Mouse (Mus musculus): ENCODE data around the gene Tubgcp2.

Gene Tubgcp2

GRCm38 (mm10) chr7:140045546-140045945 lies 9.1 kb upstream of the Tubgcp2 start:
- DNase-seq, result no peak

GRCm38 (mm10) chr7:140042728-140043127 lies 6.3 kb upstream of the Tubgcp2 start:
- DNase-seq, result no peak

GRCm38 (mm10) chr7:140037171-140037555 lies 694 bp upstream of the Tubgcp2 start:
- DNase-seq, result no peak

DNA sequence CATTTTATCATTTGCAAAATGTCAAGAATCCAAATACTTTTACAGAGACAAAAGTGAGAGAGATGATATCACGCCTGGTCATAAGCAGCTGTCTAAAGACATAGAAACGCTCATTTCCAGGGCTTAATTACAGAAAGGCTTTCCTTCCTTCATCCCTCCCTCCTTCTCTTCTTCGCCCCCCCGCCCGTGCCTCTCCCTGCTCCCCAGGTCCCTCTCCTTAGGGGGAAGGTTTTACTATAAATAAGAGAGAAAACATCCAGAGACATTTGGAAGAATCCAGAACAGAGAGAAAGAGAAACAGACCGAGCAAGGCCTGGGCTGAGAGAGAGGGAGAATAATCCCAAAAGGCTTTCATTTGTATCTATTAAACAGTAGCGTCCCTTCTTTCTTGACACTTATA lies 1.0 kb downstream of the Tubgcp2 start:
- DNase-seq, result no peak

DNA sequence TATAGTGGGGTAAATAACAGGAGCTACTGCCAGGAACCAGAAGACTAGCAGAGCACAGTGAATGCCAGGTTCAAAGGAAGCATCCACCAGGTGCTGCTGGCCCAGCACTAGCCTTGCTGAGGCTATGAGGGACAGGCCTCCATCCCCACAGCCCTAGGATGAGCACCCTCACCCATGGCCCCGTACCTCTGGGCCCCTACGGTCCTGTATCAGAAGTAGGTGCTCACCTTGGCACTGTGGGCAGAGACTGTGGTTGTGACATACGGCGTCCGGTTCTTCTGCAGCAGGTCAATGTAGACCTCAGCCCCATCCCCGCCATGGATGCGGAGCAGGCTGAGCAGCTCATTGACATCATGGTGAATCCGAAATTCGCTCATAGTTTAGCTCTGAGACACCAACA lies 3.1 kb downstream of the Tubgcp2 start:
- DNase-seq, result no peak

DNA sequence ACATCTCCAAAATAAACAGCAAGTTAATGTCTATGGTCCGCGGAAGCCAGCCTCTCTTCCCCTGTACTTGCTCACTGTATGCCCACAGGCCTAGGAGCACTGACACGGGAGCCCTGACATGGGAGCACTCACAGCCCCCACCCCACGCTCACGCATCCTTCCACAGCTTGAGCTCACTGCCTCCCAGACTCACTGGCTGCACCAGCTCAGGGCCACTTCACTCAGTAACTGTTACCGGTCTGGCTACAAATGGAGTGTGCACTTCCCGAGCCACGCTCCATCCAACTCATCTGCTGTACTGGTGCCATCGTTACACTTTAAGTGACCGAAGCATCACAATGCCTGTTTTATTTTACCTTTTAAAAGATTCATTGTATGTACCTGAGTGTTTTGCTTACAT lies 4.1 kb downstream of the Tubgcp2 start:
- no peak for DNase-seq

DNA sequence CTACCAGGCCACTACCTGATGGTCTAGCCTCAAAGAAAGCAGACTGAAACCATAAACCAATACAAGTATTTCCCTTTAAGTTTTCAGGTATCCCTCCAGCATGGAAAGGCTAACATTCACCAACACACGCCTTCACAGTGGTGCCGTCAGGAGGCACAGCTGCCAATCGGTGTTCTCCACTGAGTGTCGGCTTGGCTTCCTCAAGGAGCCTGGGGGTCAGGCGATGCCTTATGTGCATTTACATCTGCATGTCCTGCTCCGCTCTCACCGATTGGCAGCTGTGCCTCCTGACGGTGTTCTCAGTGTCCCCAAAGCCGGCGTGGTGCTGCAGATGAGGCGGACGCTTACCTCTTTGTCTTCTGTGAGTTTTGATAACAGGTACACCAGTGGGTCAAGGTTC lies 4.7 kb downstream of the Tubgcp2 start:
- no peak for DNase-seq

DNA sequence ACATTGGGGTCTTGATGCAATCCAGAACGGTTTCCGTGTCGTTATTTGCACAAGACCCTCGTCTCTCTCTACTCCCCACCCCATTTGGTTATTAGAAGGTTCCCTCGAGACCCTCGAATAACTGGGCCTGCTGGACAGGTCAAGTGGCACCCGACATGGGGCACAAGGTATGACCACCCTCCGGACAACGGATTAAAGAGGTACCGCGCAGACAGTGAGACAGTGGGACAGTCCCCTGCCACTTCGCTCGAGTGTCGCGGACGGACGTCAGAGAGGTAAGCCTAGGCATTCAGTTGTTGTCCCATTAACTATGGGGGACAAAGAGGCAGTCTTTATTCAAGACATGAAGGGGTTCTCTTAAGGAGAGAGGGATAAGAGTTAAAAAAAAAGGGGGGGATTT lies 25.1 kb downstream of the Tubgcp2 start:
- no peak for DNase-seq

DNA sequence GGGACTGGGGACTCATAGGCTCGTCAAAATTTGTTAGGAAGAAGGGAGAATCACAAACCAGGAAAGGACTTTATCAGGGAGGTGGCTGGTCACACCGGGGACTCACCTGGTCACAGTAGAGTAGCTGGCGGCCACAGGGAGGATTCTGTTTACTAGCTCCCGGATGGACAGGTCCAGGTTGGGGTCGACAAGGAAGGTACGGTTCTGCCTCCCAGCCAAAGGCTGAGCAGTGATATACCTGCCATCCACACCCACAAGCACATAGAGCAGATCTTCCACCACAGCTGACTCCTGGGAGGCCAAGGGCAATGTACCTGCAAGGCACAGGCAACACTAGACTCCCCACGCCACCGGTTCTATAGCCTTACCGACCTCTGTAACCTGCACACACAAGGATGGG lies 28.7 kb downstream of the Tubgcp2 start:
- no peak for DNase-seq

DNA sequence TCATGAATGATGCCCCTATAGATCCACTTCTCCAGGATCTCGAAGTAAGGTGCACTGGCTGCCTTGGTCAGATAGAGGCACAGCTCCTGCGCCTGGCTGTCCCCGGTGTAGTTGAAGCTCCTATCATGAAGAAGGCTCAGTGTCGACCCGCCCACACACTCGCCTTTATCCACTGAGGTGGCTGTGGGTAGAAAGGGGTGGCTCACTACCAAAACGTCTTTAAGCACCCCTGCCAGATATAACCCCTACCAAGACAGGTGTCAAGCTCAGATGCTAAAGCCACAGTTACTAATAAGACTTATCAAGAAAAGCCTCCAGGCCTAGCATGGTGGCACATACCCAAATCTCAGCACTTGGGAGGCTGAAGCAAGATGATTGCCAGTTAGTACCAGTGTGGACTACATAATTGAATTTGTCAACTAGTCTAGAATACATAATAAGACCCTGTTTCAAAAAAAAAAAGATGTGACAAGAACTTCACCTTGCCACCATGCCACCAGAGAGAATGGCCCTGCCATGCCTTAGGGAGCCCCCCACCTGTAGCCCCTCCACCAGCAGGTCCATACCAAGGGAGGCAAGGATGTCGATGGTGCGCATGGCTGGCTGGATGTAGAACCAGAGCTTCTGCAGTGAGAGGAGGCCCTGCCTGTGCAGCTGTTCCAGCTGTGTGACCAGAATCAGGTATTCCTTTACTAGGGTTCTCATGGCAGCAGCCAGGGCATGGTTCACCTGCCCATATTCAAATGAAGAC lies 29.4 kb downstream of the Tubgcp2 start:
- DNase-seq, result no peak

- no peak for DNase-seq
These were observed 31.8 kb downstream of the Tubgcp2 start for GRCm38 (mm10) chr7:140004666-140005065.

- DNase-seq, result no peak
These were observed 35.3 kb downstream of the Tubgcp2 start for GRCm38 (mm10) chr7:140001086-140001740.

DNA sequence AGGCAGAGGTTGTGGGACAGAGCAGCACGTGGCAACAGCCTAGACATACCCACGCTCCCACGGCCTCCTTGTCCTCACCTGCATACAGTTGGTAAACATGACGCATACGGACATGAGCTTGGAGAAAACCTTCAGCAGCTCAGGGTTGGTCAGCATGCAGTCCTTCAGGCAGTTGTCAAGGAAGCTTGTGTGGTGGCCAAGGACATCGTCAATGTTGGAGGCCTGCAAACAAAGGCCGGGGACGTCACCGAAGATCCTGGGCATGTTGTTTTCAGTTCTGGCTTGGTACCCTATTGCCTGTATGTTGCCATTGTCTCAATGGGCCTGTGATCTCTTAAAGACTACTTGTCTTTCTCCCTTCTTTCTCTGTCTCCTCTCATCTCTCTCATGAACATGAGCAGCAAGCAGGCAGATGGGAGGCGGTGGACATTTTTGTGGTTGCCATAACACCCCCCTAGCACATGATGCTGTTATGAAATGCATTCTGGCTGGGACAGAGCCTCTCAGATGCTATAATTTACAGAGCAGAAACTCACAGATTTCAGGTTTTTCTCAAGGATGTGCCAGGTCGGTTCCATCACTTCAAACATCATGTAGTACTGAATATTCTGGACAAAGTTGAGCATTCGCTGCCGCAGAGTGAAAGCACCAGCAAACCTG lies 37.6 kb downstream of the Tubgcp2 start:
- DNase-seq, result no peak

DNA sequence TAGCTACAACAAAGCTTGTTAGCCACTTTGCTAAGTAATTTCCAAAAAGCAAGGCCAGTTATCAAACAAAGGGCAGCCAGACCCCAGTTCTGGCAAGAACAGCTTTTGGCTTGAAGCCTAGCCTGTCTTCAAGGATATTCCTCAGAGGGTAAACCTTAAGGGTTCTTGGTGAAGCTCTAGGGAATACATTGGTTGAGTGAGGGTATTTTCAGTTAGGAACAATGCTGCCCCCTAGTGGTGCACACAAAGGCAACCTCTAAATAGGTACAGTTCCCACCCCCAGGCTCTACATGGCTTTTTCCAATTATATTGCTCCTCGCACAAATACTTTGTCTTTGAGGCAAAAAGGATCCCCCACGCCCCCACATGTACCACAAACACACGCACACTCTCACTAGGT lies 41.8 kb downstream of the Tubgcp2 start:
- peak; percentile 73 for DNase-seq

DNA sequence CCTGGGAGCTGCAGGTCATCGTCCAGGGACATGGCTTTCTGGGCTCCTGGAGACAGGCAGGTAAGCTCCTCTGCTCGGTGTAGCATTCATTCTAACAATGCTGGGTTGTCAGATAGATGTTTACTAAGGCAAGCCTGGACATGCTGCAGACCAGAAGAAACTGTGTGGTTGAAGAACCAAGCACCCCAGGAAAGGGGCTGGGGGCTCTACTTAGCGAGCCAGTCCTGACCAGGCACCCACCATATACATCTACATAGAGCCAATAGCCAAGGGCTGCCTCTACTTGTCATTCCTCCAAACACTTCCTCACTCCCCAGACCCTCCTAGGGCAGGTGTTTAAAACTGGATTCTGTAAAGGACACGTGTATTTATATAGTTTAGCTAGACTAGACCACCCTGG lies 42.3 kb downstream of the Tubgcp2 start:
- DNase-seq, result no peak

DNA sequence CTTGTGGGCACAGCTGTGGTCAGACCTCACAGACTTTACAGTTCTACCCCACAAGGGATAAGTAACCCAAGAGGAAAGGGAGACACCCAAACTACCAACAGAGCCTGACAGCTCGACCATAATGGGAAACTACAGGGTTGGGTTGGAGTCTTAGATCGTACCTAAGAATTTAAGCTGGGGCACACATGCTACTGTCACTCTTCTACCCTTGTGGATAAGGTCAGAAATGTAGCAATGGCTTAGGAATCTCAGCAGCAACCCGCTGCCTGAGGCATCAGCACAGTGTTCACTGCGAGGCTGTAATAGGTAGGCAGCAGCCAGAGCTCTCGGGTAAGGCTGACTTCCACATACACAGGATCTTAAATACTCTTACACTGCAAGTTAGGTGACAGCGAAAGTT lies 42.9 kb downstream of the Tubgcp2 start:
- no peak for DNase-seq

- peak; percentile 49 for DNase-seq
These were observed 44.1 kb downstream of the Tubgcp2 start, which contains the start of gene Adam8 for GRCm38 (mm10) chr7:139992406-139992805. Adam8 (minus strand) TSS chr7:139992562.

DNA sequence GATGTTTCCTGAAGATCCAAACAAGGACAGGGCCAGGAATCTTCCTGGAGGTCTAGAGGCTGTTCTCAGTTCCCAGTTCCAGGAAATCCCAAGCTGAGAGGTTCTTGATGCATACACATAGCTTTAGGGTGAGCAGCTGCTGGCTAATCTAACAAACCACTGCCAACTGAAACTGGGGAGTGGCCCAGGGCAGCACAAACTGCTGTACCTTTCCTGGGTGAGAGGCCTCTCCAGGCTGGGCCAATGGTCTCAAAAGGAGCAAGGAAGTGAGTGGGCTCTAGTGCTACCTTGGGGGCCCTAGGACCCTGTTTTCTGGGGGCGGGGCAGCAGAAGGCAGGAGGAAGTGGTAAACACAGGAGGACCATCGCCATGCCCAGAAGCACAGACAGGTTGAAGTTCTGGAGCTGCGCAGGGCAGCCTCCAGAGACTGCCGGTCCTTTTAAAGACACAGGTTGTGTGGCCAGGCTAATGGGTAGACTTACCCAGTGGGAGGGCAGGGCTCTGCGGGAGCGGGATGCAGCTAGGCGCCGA lies 45.5 kb downstream of the Tubgcp2 start:
- DNase-seq, result no peak

GRCm38 (mm10) chr7:139988272-139988671 lies 48.2 kb downstream of the Tubgcp2 start:
- no peak for DNase-seq

DNA sequence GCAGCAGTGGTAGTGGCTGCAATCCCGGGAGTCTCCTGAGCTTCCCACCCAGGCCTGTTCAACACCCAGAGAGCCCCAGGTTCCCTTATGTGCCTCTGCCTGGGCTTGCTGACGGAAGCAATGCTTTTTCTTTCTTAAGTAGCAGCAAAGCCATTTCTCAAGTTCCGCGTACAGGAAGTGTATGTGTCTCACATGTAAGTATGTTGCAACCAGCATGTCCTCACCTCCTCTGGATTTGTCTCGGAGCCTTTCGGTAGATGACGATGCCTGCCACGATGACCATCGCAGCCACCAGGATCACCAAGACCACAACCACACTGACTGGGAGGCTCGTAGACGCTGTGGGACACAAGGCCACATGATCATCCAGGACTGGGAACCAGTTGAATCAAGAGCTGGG lies 52.0 kb downstream of the Tubgcp2 start:
- DNase-seq, result no peak

DNA sequence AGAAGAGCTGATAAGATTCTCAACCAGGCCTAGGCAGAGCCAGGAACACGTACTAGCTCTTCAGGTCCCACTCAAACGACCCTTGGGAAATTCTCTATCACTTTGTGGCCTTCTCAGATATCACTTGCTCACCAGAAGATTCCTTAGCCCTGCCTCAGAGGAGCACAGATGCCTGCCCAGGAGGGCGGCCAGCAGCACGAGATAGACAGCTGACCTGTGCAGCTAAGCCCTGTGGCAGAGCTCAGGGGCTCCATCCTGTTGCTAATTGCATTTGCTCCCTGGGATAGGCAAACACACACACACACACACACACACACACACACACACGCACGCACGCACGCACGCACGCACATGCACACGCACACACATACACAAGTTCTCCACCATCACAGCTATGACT lies 54.4 kb downstream of the Tubgcp2 start:
- no peak for DNase-seq

DNA sequence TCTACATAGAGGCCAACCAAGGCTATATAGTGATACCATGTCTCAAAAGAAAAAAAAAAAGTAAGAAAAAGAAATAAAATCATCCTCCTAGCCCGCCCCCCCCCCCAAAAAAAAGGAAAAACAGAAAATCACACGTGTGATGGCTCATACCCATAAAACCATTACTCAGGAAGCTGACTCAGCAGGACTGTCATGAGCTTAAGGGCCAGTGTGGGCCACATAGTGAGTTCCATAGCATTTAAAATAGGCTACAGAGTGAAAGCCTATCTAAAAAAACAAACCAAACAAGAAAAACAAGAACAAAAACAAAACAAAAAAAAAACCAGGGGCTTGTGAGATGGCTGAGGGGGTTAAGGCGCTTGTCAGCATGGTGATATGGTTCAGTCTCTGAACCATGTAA lies 55.7 kb downstream of the Tubgcp2 start:
- no peak for DNase-seq

DNA sequence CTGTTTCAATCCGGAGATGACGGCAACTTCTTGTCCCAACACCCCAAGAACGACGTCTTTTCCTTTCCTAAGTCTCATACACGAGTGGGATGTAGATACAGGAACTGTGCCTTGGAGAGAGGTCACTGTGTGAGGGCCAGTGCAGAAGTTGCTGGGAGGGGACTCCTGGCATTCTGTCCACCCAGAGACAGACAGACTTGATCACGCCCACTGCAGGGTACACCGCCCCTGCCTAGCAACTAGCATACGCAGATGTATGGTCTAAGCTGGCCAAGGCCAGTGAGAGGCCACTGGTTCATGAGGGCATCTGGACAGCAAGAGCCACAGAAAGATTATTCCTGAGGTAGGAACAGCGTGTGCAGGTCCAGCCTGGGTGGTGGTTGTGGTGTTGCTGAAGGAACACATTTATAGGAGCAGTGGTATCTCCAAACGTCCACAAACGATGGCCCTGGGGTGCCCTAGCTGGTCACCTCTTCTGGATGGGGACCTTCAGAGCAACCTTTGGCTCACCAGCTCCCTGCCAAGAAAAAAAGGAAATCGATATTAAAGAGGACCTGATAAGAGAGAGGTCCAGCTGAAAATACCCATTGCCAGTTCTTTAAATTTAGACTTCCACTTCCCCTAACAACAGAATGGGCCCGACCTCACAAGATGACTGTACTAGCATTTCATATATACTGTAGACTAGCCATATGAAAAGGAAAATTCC lies 57.3 kb downstream of the Tubgcp2 start:
- no peak for DNase-seq

Measured in thymus, postnatal 4 days (tissue).